29 mouse cellular contexts compared by ENCODE assay signal in genomic region chr11:19985283-19985854, GRCm38 (mm10).
DNase-seq lines count a peak whose midpoint lies in the region; ATAC-seq and TF ChIP-seq lines count a peak whose summit lies in the region.
"Had no signal": no experiment of that assay in that cellular context is flagged by ENCODE, and none has a peak within 500 bp of the region (broad histone marks: within the 10 kb centered on the region; RNA-seq: fewer than 3 reads in every experiment).

No protein-coding gene starts in this region.

- 0 out of 2 replicates have a peak overlapping the region, but pooled peaks have one; percentile 29 for H3K27ac ChIP-seq in kidney, embryonic 16.5 days (ENCODE audit: low read length)
- peak overlapping the region; percentile 100 for H3K27ac ChIP-seq in ES-Bruce4 (ENCODE audit: insufficient read depth, low read length)
- no peak overlapping the region for H3K27ac ChIP-seq in stomach, postnatal 0 days (replicated peaks)
- no peak overlapping the region for H3K27ac ChIP-seq in hindbrain, embryonic 13.5 days
- H3K27ac ChIP-seq: embryonic facial prominence, embryonic 10.5 days; hindbrain, embryonic 10.5 days; hindbrain, postnatal 0 days; macrophage; midbrain, embryonic 15.5 days; neural tube, embryonic 13.5 days had no signal

- no peak overlapping the region for H3K9ac ChIP-seq in kidney, embryonic 16.5 days (replicated peaks; ENCODE audit: low read length)
- H3K9ac ChIP-seq in ES-Bruce4 (ENCODE audit: low read depth, poor library complexity, severe bottlenecking) = no peak overlapping the region
- H3K9ac ChIP-seq in stomach, postnatal 0 days (ENCODE audit: low read length) = no peak overlapping the region
- no peak overlapping the region for H3K9ac ChIP-seq in hindbrain, embryonic 13.5 days
- H3K9ac ChIP-seq: liver, postnatal 0 days; midbrain, embryonic 15.5 days; neural tube, embryonic 13.5 days had no signal

- no peaks in the 10 kb centered on the region for H3K9me3 ChIP-seq in kidney, embryonic 16.5 days (ENCODE audit: low read length)
- no peaks in the 10 kb centered on the region for H3K9me3 ChIP-seq in ES-Bruce4 (replicated peaks; ENCODE audit: control insufficient read depth, insufficient read depth, low read length, poor library complexity, severe bottlenecking)
- H3K9me3 ChIP-seq in stomach, postnatal 0 days (ENCODE audit: control insufficient read depth, low read length) = no peaks in the 10 kb centered on the region
- H3K9me3 ChIP-seq in hindbrain, embryonic 13.5 days = no peaks in the 10 kb centered on the region
- H3K9me3 ChIP-seq: embryonic facial prominence, embryonic 10.5 days; G1E; hindbrain, embryonic 10.5 days; midbrain, embryonic 15.5 days; neural tube, embryonic 13.5 days had no signal

- no peak for TF ChIP-seq CTCF in ES-Bruce4 (IDR thresholded peaks at IDR 0.05; ENCODE audit: low read depth, low read length)
- no peak for TF ChIP-seq CTCF in stomach, postnatal 0 days (IDR thresholded peaks at IDR 0.05; ENCODE audit: low read depth)

- no peak for TF ChIP-seq POLR2A in ES-Bruce4 (IDR thresholded peaks at IDR 0.05; ENCODE audit: insufficient read depth, low read length)

- no peaks in the 10 kb centered on the region for H3K27me3 ChIP-seq in kidney, embryonic 16.5 days (ENCODE audit: insufficient read depth, low read length)
- H3K27me3 ChIP-seq in ES-Bruce4 (ENCODE audit: control insufficient read depth, insufficient read depth, low read length, poor library complexity, severe bottlenecking) = no peaks in the 10 kb centered on the region
- no peaks in the 10 kb centered on the region for H3K27me3 ChIP-seq in stomach, postnatal 0 days (ENCODE audit: control insufficient read depth, insufficient read depth, low read length)
- H3K27me3 ChIP-seq in hindbrain, embryonic 13.5 days = no peaks in the 10 kb centered on the region
- H3K27me3 ChIP-seq: midbrain, embryonic 15.5 days; neural tube, embryonic 13.5 days had no signal

- H3K4me3 ChIP-seq in kidney, embryonic 16.5 days (ENCODE audit: low read length) = no peak overlapping the region
- no peak overlapping the region for H3K4me3 ChIP-seq in ES-Bruce4 (ENCODE audit: low read depth, low read length)
- H3K4me3 ChIP-seq in stomach, postnatal 0 days (ENCODE audit: low read depth, low read length) = no peak overlapping the region
- H3K4me3 ChIP-seq in hindbrain, embryonic 13.5 days = no peak overlapping the region
- H3K4me3 ChIP-seq: embryonic facial prominence, embryonic 10.5 days; hindbrain, embryonic 10.5 days; midbrain, embryonic 15.5 days; myocyte; neural tube, embryonic 13.5 days had no signal

- TF ChIP-seq EP300 in ES-Bruce4 (IDR thresholded peaks at IDR 0.05; ENCODE audit: insufficient read depth, low read depth, low read length) = peak; percentile 87
- TF ChIP-seq EP300 in stomach, postnatal 0 days (optimal IDR thresholded peaks at IDR 0.05) = no peak

- no peak for ATAC-seq in kidney, embryonic 16.5 days (ENCODE audit: low FRiP score, low TSS enrichment)
- ATAC-seq in stomach, postnatal 0 days (ENCODE audit: low FRiP score, low TSS enrichment) = no peak
- ATAC-seq in hindbrain, embryonic 13.5 days (ENCODE audit: low FRiP score) = no peak
- ATAC-seq: forebrain, embryonic 16.5 days; hindbrain, postnatal 0 days; liver, postnatal 0 days; lung, postnatal 0 days; midbrain, embryonic 15.5 days had no signal

- H3K4me1 ChIP-seq in kidney, embryonic 16.5 days (ENCODE audit: insufficient read depth, low read length) = peaks cover 79% of the 10 kb centered on the region
- peaks cover 16% of the 10 kb centered on the region for H3K4me1 ChIP-seq in ES-Bruce4 (ENCODE audit: control insufficient read depth, insufficient read depth, low read length)
- peaks cover 6% of the 10 kb centered on the region for H3K4me1 ChIP-seq in stomach, postnatal 0 days (replicated peaks; ENCODE audit: control insufficient read depth, insufficient read depth)
- H3K4me1 ChIP-seq in hindbrain, embryonic 13.5 days (replicated peaks) = peaks cover 31% of the 10 kb centered on the region

- H3K4me2 ChIP-seq in kidney, embryonic 16.5 days (replicated peaks; ENCODE audit: low read depth, low read length) = no peak overlapping the region
- H3K4me2 ChIP-seq in stomach, postnatal 0 days (replicated peaks; ENCODE audit: low read depth) = no peak overlapping the region
- H3K4me2 ChIP-seq in hindbrain, embryonic 13.5 days = no peak overlapping the region
- H3K4me2 ChIP-seq: heart, embryonic 11.5 days; midbrain, embryonic 15.5 days; neural tube, embryonic 13.5 days had no signal

- DNase-seq in kidney, postnatal 25 days = no peak
- peak; percentile 85 for DNase-seq in ZHBTc4 (ENCODE audit: low read depth, low spot score)
- DNase-seq in stomach, postnatal 0 days (ENCODE audit: low spot score) = peak; percentile 9
- no peak for DNase-seq in embryo, embryonic 9.5 days (ENCODE audit: extremely low spot score)
- DNase-seq: adrenal gland, postnatal 25 days; cerebellum, adult 11 months; cerebellum, adult 9-11 months; gastrocnemius, postnatal 25 days; heart, postnatal 10 days; kidney, adult 11 months; left cerebral cortex, postnatal 4 days; liver, postnatal 0 days; right cerebral cortex, adult 18-20 months; right cerebral cortex, postnatal 4 days; thymus, postnatal 25 days had no signal

- 57% methylated on average over 5 of the region's 5 CpGs for WGBS in kidney, embryonic 16.5 days
- 49% methylated on average over 5 of the region's 5 CpGs for WGBS in stomach, postnatal 0 days
- WGBS in hindbrain, embryonic 13.5 days = 73% methylated on average over 5 of the region's 5 CpGs

- no peaks in the 10 kb centered on the region for H3K36me3 ChIP-seq in kidney, embryonic 16.5 days (ENCODE audit: insufficient read depth, low read length)
- H3K36me3 ChIP-seq in ES-Bruce4 (ENCODE audit: control insufficient read depth, insufficient read depth, low read length, poor library complexity, severe bottlenecking) = no peaks in the 10 kb centered on the region
- no peaks in the 10 kb centered on the region for H3K36me3 ChIP-seq in stomach, postnatal 0 days (ENCODE audit: control insufficient read depth, insufficient read depth, low read length)
- H3K36me3 ChIP-seq in hindbrain, embryonic 13.5 days = no peaks in the 10 kb centered on the region
- H3K36me3 ChIP-seq: midbrain, embryonic 15.5 days; neural tube, embryonic 13.5 days had no signal

Comparison
In these comparisons a context has a peak if more than half of its experiments do, and no peak if none do; other contexts are left out.
1. H3K27ac ChIP-seq: peak in kidney, embryonic 16.5 days (single experiment) and ES-Bruce4 (single experiment); none in stomach, postnatal 0 days (single experiment) and hindbrain, embryonic 13.5 days (single experiment).
2. DNase-seq: peak in ZHBTc4 (single experiment) and stomach, postnatal 0 days (single experiment); none in kidney, postnatal 25 days (0 of 2) and embryo, embryonic 9.5 days (single experiment).